29 mouse cellular contexts compared by ENCODE assay signal in genomic region chr8:44930058-44930457, GRCm38 (mm10). TPM values are rescaled to one million over a fixed set of nuclear protein-coding genes. Genes with fewer than 3 reads are reported as not detected.
"Had no signal": no experiment of that assay in that cellular context is flagged by ENCODE, and none has a peak within 500 bp of the region (broad histone marks: within the 10 kb centered on the region; RNA-seq: fewer than 3 reads in every experiment).

No protein-coding gene starts in this region.

- DNase-seq: cerebellum, adult 2 months; cerebellum, adult 8-10 months; cerebellum, adult 9-10 months; cerebellum, adult 9-11 months; cerebellum, postnatal 10 days; cerebellum, postnatal 14 days; cerebellum, postnatal 25 days; cerebellum, postnatal 36 days; embryo, embryonic 11 days; forebrain, postnatal 0 days; gastrocnemius, adult 2 months; gastrocnemius, postnatal 10 days; gastrocnemius, postnatal 14 days; gastrocnemius, postnatal 25 days; gastrocnemius, postnatal 36 days; heart, adult 2 months had no signal

- H3K4me2 ChIP-seq: embryonic facial prominence, embryonic 12.5 days; embryonic facial prominence, embryonic 13.5 days; embryonic facial prominence, embryonic 15.5 days; forebrain, embryonic 12.5 days; forebrain, embryonic 13.5 days; forebrain, embryonic 15.5 days had no signal

- H3K4me3 ChIP-seq: embryonic facial prominence, embryonic 10.5 days; embryonic facial prominence, embryonic 12.5 days; embryonic facial prominence, embryonic 13.5 days; embryonic facial prominence, embryonic 15.5 days; erythroblast, embryonic 14.5 days; forebrain, embryonic 10.5 days; forebrain, embryonic 12.5 days; forebrain, embryonic 13.5 days; forebrain, embryonic 15.5 days; gastrocnemius, adult 2 months; heart, adult 2 months had no signal

- H3K27ac ChIP-seq: embryonic facial prominence, embryonic 10.5 days; embryonic facial prominence, embryonic 12.5 days; embryonic facial prominence, embryonic 13.5 days; embryonic facial prominence, embryonic 15.5 days; forebrain, embryonic 10.5 days; forebrain, embryonic 12.5 days; forebrain, embryonic 13.5 days; forebrain, embryonic 15.5 days; gastrocnemius, adult 2 months; heart, adult 2 months had no signal

- H3K27me3 ChIP-seq: embryonic facial prominence, embryonic 12.5 days; embryonic facial prominence, embryonic 13.5 days; embryonic facial prominence, embryonic 15.5 days; forebrain, embryonic 12.5 days; forebrain, embryonic 13.5 days; forebrain, embryonic 15.5 days had no signal

- H3K9me3 ChIP-seq: embryonic facial prominence, embryonic 15.5 days; forebrain, embryonic 12.5 days; forebrain, embryonic 13.5 days; forebrain, embryonic 15.5 days had no signal

- ATAC-seq: forebrain, embryonic 13.5 days; forebrain, embryonic 14.5 days; forebrain, embryonic 15.5 days; forebrain, embryonic 16.5 days; forebrain, postnatal 0 days had no signal

- H3K9ac ChIP-seq: embryonic facial prominence, embryonic 12.5 days; embryonic facial prominence, embryonic 13.5 days; embryonic facial prominence, embryonic 15.5 days; forebrain, embryonic 12.5 days; forebrain, embryonic 13.5 days; forebrain, embryonic 15.5 days; forebrain, postnatal 0 days had no signal

- H3K36me3 ChIP-seq: embryonic facial prominence, embryonic 10.5 days; embryonic facial prominence, embryonic 12.5 days; embryonic facial prominence, embryonic 13.5 days; embryonic facial prominence, embryonic 15.5 days; forebrain, embryonic 10.5 days; forebrain, embryonic 12.5 days; forebrain, embryonic 15.5 days had no signal

RNA-seq across cellular contexts. Expression of gene Fat1, which starts 5.2 kb away (rescaled TPM):
- total RNA-seq: common myeloid progenitor, adult 5-6 weeks; granulocyte monocyte progenitor cell, adult 5-6 weeks had no signal
